In genomic region chr14:17743713-17744158, GRCm38 (mm10) we compare ENCODE assay signal across 27 mouse cellular contexts.
A peak's percentile ranks its signal among the peaks of the same experiment; 100 is the strongest.
DNase-seq lines count a peak whose midpoint lies in the region; ATAC-seq and TF ChIP-seq lines count a peak whose summit lies in the region.
"Had no signal": no experiment of that assay in that cellular context is flagged by ENCODE, and none has a peak within 500 bp of the region (broad histone marks: within the 10 kb centered on the region; RNA-seq: fewer than 3 reads in every experiment).

No protein-coding gene starts in this region.

- TF ChIP-seq CTCF in heart, adult 2 months (IDR thresholded peaks at IDR 0.05): no peak
- TF ChIP-seq CTCF in lung, postnatal 0 days (IDR thresholded peaks at IDR 0.05): no peak
- TF ChIP-seq CTCF in stomach, postnatal 0 days (IDR thresholded peaks at IDR 0.05; ENCODE audit: low read depth): no peak

- H3K27me3 ChIP-seq in heart, adult 2 months (ENCODE audit: control insufficient read depth, insufficient read depth, low read length): no peaks in the 10 kb centered on the region
- no peaks in the 10 kb centered on the region for H3K27me3 ChIP-seq in lung, postnatal 0 days (replicated peaks; ENCODE audit: insufficient read depth, low read length)
- H3K27me3 ChIP-seq in intestine, embryonic 15.5 days (replicated peaks): no peaks in the 10 kb centered on the region
- no peaks in the 10 kb centered on the region for H3K27me3 ChIP-seq in stomach, postnatal 0 days (ENCODE audit: control insufficient read depth, insufficient read depth, low read length)
- H3K27me3 ChIP-seq: embryonic facial prominence, embryonic 15.5 days; kidney, embryonic 15.5 days; liver, embryonic 15.5 days; lung, embryonic 15.5 days; neural tube, embryonic 13.5 days; stomach, embryonic 15.5 days had no signal

- WGBS in heart, adult 2 months: 29% methylated on average over 2 of the region's 2 CpGs
- 44% methylated on average over 2 of the region's 2 CpGs for WGBS in lung, postnatal 0 days
- 37% methylated on average over 2 of the region's 2 CpGs for WGBS in intestine, embryonic 15.5 days
- 29% methylated on average over 2 of the region's 2 CpGs for WGBS in stomach, postnatal 0 days

- no peak for DNase-seq in heart, adult 2 months
- DNase-seq in heart, postnatal 25 days (ENCODE audit: low spot score): no peak
- DNase-seq in lung, postnatal 0 days (ENCODE audit: low spot score): peak; percentile 24
- DNase-seq in lung, postnatal 10 days: no peak
- DNase-seq in stomach, postnatal 0 days (ENCODE audit: low spot score): no peak
- DNase-seq in urinary bladder, adult 2 months (ENCODE audit: low spot score): no peak
- DNase-seq: adrenal gland, adult 8-10 months; B cell, adult 2 months; cerebellum, adult 9-10 months; gastrocnemius, postnatal 25 days; kidney, adult 11 months; retina, postnatal 1 day; right cerebral cortex, postnatal 4 days; thymus, postnatal 25 days had no signal

- ATAC-seq in lung, postnatal 0 days: no peak
- ATAC-seq in intestine, embryonic 15.5 days: peak; percentile 37
- no peak for ATAC-seq in stomach, postnatal 0 days (ENCODE audit: low FRiP score, low TSS enrichment)
- ATAC-seq: forebrain, embryonic 14.5 days; hindbrain, embryonic 16.5 days; midbrain, embryonic 16.5 days had no signal

- H3K4me3 ChIP-seq in heart, adult 2 months: no peak overlapping the region
- H3K4me3 ChIP-seq in lung, postnatal 0 days (ENCODE audit: low read depth, low read length): no peak overlapping the region
- no peak overlapping the region for H3K4me3 ChIP-seq in intestine, embryonic 15.5 days (replicated peaks)
- H3K4me3 ChIP-seq in stomach, postnatal 0 days (ENCODE audit: low read depth, low read length): no peak overlapping the region
- H3K4me3 ChIP-seq: embryonic facial prominence, embryonic 15.5 days; hindbrain, embryonic 10.5 days; kidney, embryonic 15.5 days; liver, embryonic 15.5 days; lung, embryonic 15.5 days; myocyte; neural tube, embryonic 13.5 days; stomach, embryonic 15.5 days had no signal

- no peak for TF ChIP-seq EP300 in heart, adult 2 months (IDR thresholded peaks at IDR 0.05; ENCODE audit: insufficient read depth, low read depth, low read length)
- TF ChIP-seq EP300 in lung, postnatal 0 days (IDR thresholded peaks at IDR 0.05): no peak
- TF ChIP-seq EP300 in stomach, postnatal 0 days (optimal IDR thresholded peaks at IDR 0.05): no peak

- H3K79me2 ChIP-seq in heart, adult 2 months (replicated peaks; ENCODE audit: control insufficient read depth, insufficient read depth, low read length): no peaks in the 10 kb centered on the region; the same call in 1 of the 2 replicates

- no peaks in the 10 kb centered on the region for H3K9me3 ChIP-seq in lung, postnatal 0 days (ENCODE audit: low read length)
- no peaks in the 10 kb centered on the region for H3K9me3 ChIP-seq in intestine, embryonic 15.5 days
- no peaks in the 10 kb centered on the region for H3K9me3 ChIP-seq in stomach, postnatal 0 days (ENCODE audit: control insufficient read depth, low read length)
- H3K9me3 ChIP-seq: embryonic facial prominence, embryonic 15.5 days; hindbrain, embryonic 10.5 days; kidney, embryonic 15.5 days; liver, embryonic 15.5 days; lung, embryonic 15.5 days; neural tube, embryonic 13.5 days; stomach, embryonic 15.5 days had no signal

- peak overlapping the region; percentile 38; the same call in 1 of the 2 replicates for H3K9ac ChIP-seq in heart, adult 2 months (ENCODE audit: low read depth, low read length)
- H3K9ac ChIP-seq in lung, postnatal 0 days (replicated peaks; ENCODE audit: low read depth): no peak overlapping the region
- H3K9ac ChIP-seq in intestine, embryonic 15.5 days: no peak overlapping the region
- no peak overlapping the region for H3K9ac ChIP-seq in stomach, postnatal 0 days (ENCODE audit: low read length)
- H3K9ac ChIP-seq: embryonic facial prominence, embryonic 15.5 days; kidney, embryonic 15.5 days; liver, embryonic 15.5 days; lung, embryonic 15.5 days; neural tube, embryonic 13.5 days; stomach, embryonic 15.5 days had no signal

- TF ChIP-seq POLR2A in heart, adult 2 months (IDR thresholded peaks at IDR 0.05; ENCODE audit: insufficient read depth, low read depth, low read length): no peak

- no peak overlapping the region for H3K4me2 ChIP-seq in lung, postnatal 0 days (replicated peaks; ENCODE audit: low read depth, low read length)
- H3K4me2 ChIP-seq in intestine, embryonic 15.5 days (replicated peaks): no peak overlapping the region
- H3K4me2 ChIP-seq in stomach, postnatal 0 days (replicated peaks; ENCODE audit: low read depth): peak overlapping the region; percentile 20; the same call in 1 of the 2 replicates
- H3K4me2 ChIP-seq: embryonic facial prominence, embryonic 15.5 days; kidney, embryonic 15.5 days; liver, embryonic 15.5 days; lung, embryonic 15.5 days; neural tube, embryonic 13.5 days; stomach, embryonic 15.5 days had no signal

- intact Hi-C loops in heart, adult 2 months (cut with DNase I): loop anchor here (2.0 to 10.0 kb wide), 3 partner anchors 45 to 161 kb away; partner anchors contain the start of gene Thrb
- intact Hi-C loops in heart, postnatal 25 days (cut with DNase I): loop anchor here (5.0 kb wide), 1 partner anchor 81 kb away; the partner anchor contains the start of gene Thrb

- peak overlapping the region; percentile 78 for H3K27ac ChIP-seq in heart, adult 2 months
- H3K27ac ChIP-seq in lung, postnatal 0 days (ENCODE audit: low read length): no peak overlapping the region
- H3K27ac ChIP-seq in intestine, embryonic 15.5 days: no peak overlapping the region
- 0 out of 2 replicates have a peak overlapping the region, but pooled peaks have one; percentile 8 for H3K27ac ChIP-seq in stomach, postnatal 0 days (replicated peaks)
- H3K27ac ChIP-seq: embryonic facial prominence, embryonic 15.5 days; hindbrain, embryonic 10.5 days; kidney, embryonic 15.5 days; liver, embryonic 15.5 days; lung, embryonic 15.5 days; macrophage; neural tube, embryonic 13.5 days; stomach, embryonic 15.5 days had no signal

- peaks cover 4% of the 10 kb centered on the region for H3K36me3 ChIP-seq in heart, adult 2 months (ENCODE audit: control insufficient read depth, insufficient read depth, low read length)
- no peaks in the 10 kb centered on the region for H3K36me3 ChIP-seq in lung, postnatal 0 days (ENCODE audit: insufficient read depth, low read length)
- no peaks in the 10 kb centered on the region for H3K36me3 ChIP-seq in intestine, embryonic 15.5 days
- no peaks in the 10 kb centered on the region for H3K36me3 ChIP-seq in stomach, postnatal 0 days (ENCODE audit: control insufficient read depth, insufficient read depth, low read length)
- H3K36me3 ChIP-seq: embryonic facial prominence, embryonic 15.5 days; hindbrain, embryonic 10.5 days; kidney, embryonic 15.5 days; liver, embryonic 15.5 days; lung, embryonic 15.5 days; neural tube, embryonic 13.5 days; stomach, embryonic 15.5 days had no signal

- peaks cover 6% of the 10 kb centered on the region for H3K4me1 ChIP-seq in heart, adult 2 months (ENCODE audit: control insufficient read depth, insufficient read depth, low read length)
- H3K4me1 ChIP-seq in lung, postnatal 0 days (ENCODE audit: insufficient read depth, low read depth, low read length): no peaks in the 10 kb centered on the region
- H3K4me1 ChIP-seq in intestine, embryonic 15.5 days (replicated peaks): no peaks in the 10 kb centered on the region
- H3K4me1 ChIP-seq in stomach, postnatal 0 days (replicated peaks; ENCODE audit: control insufficient read depth, insufficient read depth): no peaks in the 10 kb centered on the region
- H3K4me1 ChIP-seq: kidney, embryonic 15.5 days; liver, embryonic 15.5 days; neural tube, embryonic 13.5 days; stomach, embryonic 15.5 days had no signal

Comparison
In these comparisons a context has a peak if more than half of its experiments do, and no peak if none do; other contexts are left out.
1. H3K27ac ChIP-seq: peak in heart, adult 2 months (single experiment) and stomach, postnatal 0 days (single experiment); none in lung, postnatal 0 days (single experiment) and intestine, embryonic 15.5 days (single experiment).